Mouse (Mus musculus) embryonic facial prominence, embryonic 14.5 days (tissue): ENCODE measurements around the gene G0s2. TPM values are rescaled to one million over a fixed set of nuclear protein-coding genes. Genes with fewer than 3 reads are reported as not detected.
"Not testable (repeated sequence)": the region's sequence is repeated elsewhere in the genome, so short reads cannot be mapped to it uniquely, and the experiment has no call there.

Source experiments
- ATAC-seq: fragments of 200-750 bp; cut with Nextera tagmentation; 2 replicates; pipeline ENCODE4 v1.8.0; 2017; ENCODE audit warnings: low read depth, moderate number of reproducible peaks, moderate TSS enrichment
- DNase-seq: peaks from one replicate; pipeline ENCODE4 v3.0.0-alpha.2; 2015; ENCODE audit warnings: low spot score
- H3K27ac ChIP-seq: fragments of 300-500 bp; sonication (generic); replicated peaks from 2 replicates; pipeline ENCODE4 v1.5.1; 2014; ENCODE audit warnings: low read depth, mild to moderate bottlenecking, low read length, moderate library complexity
- H3K27me3 ChIP-seq: fragments of 300-500 bp; sonication (generic); replicated peaks from 2 replicates; pipeline ENCODE4 v1.6.1; 2014; ENCODE audit warnings: low read length; ENCODE audit not compliant: control insufficient read depth, insufficient read depth
- H3K36me3 ChIP-seq: fragments of 300-500 bp; sonication (generic); 2 replicates; pipeline ENCODE4 v1.6.1; 2014; ENCODE audit warnings: low read length, mixed read lengths; ENCODE audit not compliant: control insufficient read depth, insufficient read depth
- H3K4me1 ChIP-seq: fragments of 300-500 bp; sonication (generic); 2 replicates; pipeline ENCODE4 v1.6.1; 2014; ENCODE audit warnings: antibody characterized with exemption, low read length; ENCODE audit not compliant: control insufficient read depth, insufficient read depth
- H3K4me2 ChIP-seq: fragments of 300-500 bp; sonication (generic); 2 replicates; pipeline ENCODE4 v1.6.1; 2014; ENCODE audit warnings: low read depth, mild to moderate bottlenecking, low read length, moderate library complexity, mixed read lengths
- H3K4me3 ChIP-seq: fragments of 300-500 bp; sonication (generic); 2 replicates; pipeline ENCODE4 v1.5.1; 2014; ENCODE audit warnings: low read depth, mild to moderate bottlenecking, low read length
- H3K9ac ChIP-seq: fragments of 300-500 bp; sonication (generic); 2 replicates; pipeline ENCODE4 v1.6.1; 2014; ENCODE audit warnings: low read depth, mild to moderate bottlenecking, low read length, moderate library complexity, mixed read lengths
- H3K9me3 ChIP-seq: fragments of 300-500 bp; sonication (generic); 2 replicates; pipeline ENCODE4 v1.6.1; 2016; ENCODE audit warnings: low read length; ENCODE audit not compliant: control insufficient read depth
- WGBS: fragments of 180-500 bp; shearing (Covaris S2); extraction: QIAGEN DNeasy Blood & Tissue Kit; methylation state at CpG from one replicate; pipeline ENCODE4 v1.1.7; 2014; 5-methylcytosine and 5-hydroxymethylcytosine counted together
- polyA plus RNA-seq: library from polyadenylated mRNA; unstranded; fragments of >200 nt; fragmentation: Nextera tagmentation; extraction: Ambion mirVana; gene quantifications from 2 replicates; pipeline ENCODE4 v1.2.1, GENCODE M21; 2014

G0s2 gene
- polyA plus RNA-seq, 1 experiment from 2014 or later: 57.8 TPM

DNA sequence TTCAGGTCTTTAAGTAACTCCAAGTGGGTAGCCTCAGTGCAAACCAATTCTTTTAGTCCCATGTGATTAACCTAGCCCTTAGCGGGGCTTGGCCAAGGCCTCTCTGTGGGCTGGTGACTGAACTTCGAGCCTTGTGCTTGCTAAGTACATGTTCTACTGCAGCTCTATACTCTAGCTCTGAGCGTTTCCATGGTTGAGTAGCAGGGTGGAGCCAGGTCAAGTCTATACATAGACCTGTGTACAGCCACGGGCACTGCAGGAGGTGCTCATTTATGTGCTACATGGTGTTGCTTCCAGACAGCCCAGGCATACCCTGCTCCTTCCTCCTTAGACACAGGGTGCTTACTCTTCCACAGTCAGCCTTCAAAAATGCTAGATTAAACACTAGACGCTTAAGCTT, 22.9 kb upstream of the G0s2 start:
- H3K27ac ChIP-seq: no peak overlapping the region
- no peaks in the 10 kb centered on the region for H3K9me3 ChIP-seq
- no peak overlapping the region for H3K4me3 ChIP-seq
- 80% methylated on average over 5 of the region's 5 CpGs for WGBS
- no peaks in the 10 kb centered on the region for H3K27me3 ChIP-seq
- H3K4me1 ChIP-seq: no peaks in the 10 kb centered on the region
- ATAC-seq (no peak), DNase-seq (no peak)
- no peaks in the 10 kb centered on the region for H3K36me3 ChIP-seq
- H3K9ac ChIP-seq: no peak overlapping the region
- H3K4me2 ChIP-seq: no peak overlapping the region

DNA sequence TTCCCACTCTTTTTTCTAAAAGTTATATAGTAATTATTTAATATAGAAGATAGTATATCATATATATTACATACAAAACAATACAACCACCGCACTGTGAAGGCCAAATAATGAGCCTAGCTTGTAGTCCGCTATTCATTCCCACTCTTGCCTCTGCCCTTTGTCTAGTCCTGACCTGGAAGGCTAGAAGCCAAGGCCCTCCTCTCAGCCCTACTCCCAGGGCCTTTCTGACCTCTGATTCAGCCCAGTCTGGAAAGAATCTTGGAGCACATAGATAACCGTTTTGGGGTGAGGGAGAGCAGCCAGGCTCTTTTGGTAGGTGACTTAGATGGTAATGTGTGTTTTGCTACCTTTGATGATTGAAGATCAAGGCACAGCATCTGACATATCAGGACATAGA, 20.9 kb upstream of the G0s2 start:
- H3K4me3 ChIP-seq: no peak overlapping the region
- no peaks in the 10 kb centered on the region for H3K36me3 ChIP-seq
- DNase-seq: no peak
- H3K27ac ChIP-seq: no peak overlapping the region
- H3K27me3 ChIP-seq: no peaks in the 10 kb centered on the region
- no peaks in the 10 kb centered on the region for H3K4me1 ChIP-seq
- H3K9me3 ChIP-seq: no peaks in the 10 kb centered on the region
- no peak for ATAC-seq
- H3K4me2 ChIP-seq: no peak overlapping the region
- WGBS: 73% methylated on average over 3 of the region's 3 CpGs
- no peak overlapping the region for H3K9ac ChIP-seq

- H3K4me3 ChIP-seq: no peak overlapping the region
- no peaks in the 10 kb centered on the region for H3K9me3 ChIP-seq
- no peak for DNase-seq
- H3K9ac ChIP-seq: no peak overlapping the region
- H3K36me3 ChIP-seq: no peaks in the 10 kb centered on the region
- no peak overlapping the region for H3K4me2 ChIP-seq
- no peak overlapping the region for H3K27ac ChIP-seq
- 60% methylated on average over 2 of the region's 2 CpGs for WGBS
- H3K27me3 ChIP-seq: no peaks in the 10 kb centered on the region
- no peaks in the 10 kb centered on the region for H3K4me1 ChIP-seq
- ATAC-seq: no peak
Observed at GRCm38 (mm10) chr1:193293039-193293438, 20.0 kb upstream of the G0s2 start.

DNA sequence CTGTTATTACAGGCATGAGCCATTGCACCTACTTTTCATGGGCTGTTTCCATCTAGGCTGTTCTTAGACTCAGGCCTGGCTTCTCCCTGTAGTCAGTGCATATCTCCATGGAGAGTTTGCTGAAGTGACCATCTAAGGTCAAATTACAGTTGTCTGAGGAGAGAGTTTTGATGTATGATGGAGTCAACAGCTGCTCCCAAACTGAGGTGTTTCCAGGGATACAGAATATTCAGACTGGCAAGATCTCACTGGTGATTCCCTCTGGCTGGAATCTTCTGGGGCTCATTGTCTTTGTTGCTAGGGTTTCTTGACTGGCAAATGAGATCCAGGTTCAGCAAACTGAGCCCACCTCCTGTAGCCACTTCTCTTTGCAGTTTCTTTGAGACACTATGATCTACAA, 17.7 kb upstream of the G0s2 start:
- Histone ChIP-seq H3K27me3 (no peaks in the 10 kb centered on the region), H3K4me3 (no peak overlapping the region), H3K4me1 (no peaks in the 10 kb centered on the region), H3K4me2 (no peak overlapping the region), H3K9me3 (no peaks in the 10 kb centered on the region), H3K36me3 (no peaks in the 10 kb centered on the region), H3K27ac (no peak overlapping the region), H3K9ac (no peak overlapping the region)
- DNase-seq: no peak
- no peak for ATAC-seq

DNA sequence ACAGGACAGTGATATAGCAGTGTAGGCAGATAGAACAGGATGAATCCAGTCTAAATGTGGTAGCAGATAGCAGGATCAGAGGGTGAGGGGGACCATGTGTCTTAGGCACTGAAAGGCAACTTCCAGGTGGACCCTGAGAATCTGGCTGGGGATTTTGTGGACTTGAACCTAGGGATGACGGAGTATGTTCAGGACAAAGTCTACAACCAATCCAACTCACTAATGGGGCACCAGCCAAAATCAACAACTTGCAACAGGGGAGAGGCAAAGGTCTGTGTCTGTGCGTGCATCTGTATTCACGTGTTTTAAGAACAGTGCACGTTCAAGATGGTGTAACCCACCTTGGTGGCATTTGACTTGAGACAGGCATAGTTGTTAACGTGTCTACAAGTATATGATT, 16.9 kb upstream of the G0s2 start:
- H3K27ac ChIP-seq: no peak overlapping the region
- DNase-seq (no peak), ATAC-seq (no peak)
- 79% methylated on average over 5 of the region's 5 CpGs for WGBS
- H3K27me3 ChIP-seq: no peaks in the 10 kb centered on the region
- no peak overlapping the region for H3K4me3 ChIP-seq
- no peaks in the 10 kb centered on the region for H3K36me3 ChIP-seq
- H3K9ac ChIP-seq: no peak overlapping the region
- no peaks in the 10 kb centered on the region for H3K9me3 ChIP-seq
- no peaks in the 10 kb centered on the region for H3K4me1 ChIP-seq
- no peak overlapping the region for H3K4me2 ChIP-seq

- Histone ChIP-seq H3K36me3 (no peaks in the 10 kb centered on the region), H3K4me3 (no peak overlapping the region), H3K4me1 (no peaks in the 10 kb centered on the region), H3K4me2 (no peak overlapping the region), H3K27me3 (no peaks in the 10 kb centered on the region), H3K9ac (no peak overlapping the region), H3K9me3 (no peaks in the 10 kb centered on the region), H3K27ac (no peak overlapping the region)
- DNase-seq (no peak), ATAC-seq (no peak)
- 92% methylated on average over 3 of the region's 3 CpGs for WGBS
Observed at GRCm38 (mm10) chr1:193289076-193289475, 16.1 kb upstream of the G0s2 start.

DNA sequence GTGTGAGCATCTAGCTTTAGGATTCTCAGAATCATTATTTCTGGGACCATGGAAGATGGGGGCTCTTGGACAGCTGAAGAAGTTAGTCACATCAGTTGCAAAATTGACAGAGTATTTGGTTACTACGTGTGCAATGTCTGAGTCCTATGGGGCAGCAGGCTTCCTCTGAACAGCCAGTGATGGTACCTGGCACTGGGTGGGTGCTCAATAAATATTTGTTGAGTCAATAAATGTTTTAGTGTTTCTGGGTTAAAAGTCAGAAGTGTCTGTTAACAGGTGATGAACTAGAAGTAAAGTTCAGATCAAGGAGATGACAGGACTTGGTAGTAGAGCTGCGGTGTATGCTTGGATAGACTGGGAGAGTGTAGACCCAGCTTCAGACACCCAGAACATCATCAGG, 14.6 kb upstream of the G0s2 start:
- Histone ChIP-seq H3K4me1 (no peaks in the 10 kb centered on the region), H3K27ac (no peak overlapping the region), H3K4me2 (no peak overlapping the region), H3K9ac (no peak overlapping the region), H3K36me3 (no peaks in the 10 kb centered on the region), H3K27me3 (no peaks in the 10 kb centered on the region), H3K4me3 (no peak overlapping the region), H3K9me3 (no peaks in the 10 kb centered on the region)
- no peak for ATAC-seq
- no peak for DNase-seq
- WGBS: 90% methylated on average over 2 of the region's 2 CpGs

- not testable (repeated sequence) for H3K4me1 ChIP-seq, H3K9ac ChIP-seq, H3K4me2 ChIP-seq, H3K4me3 ChIP-seq, ATAC-seq, H3K27me3 ChIP-seq, H3K36me3 ChIP-seq, DNase-seq, H3K9me3 ChIP-seq, H3K27ac ChIP-seq
- WGBS: 83% methylated on average over 3 of the region's 3 CpGs
Observed at GRCm38 (mm10) chr1:193285766-193286325, 12.8 kb upstream of the G0s2 start.

- H3K9me3 ChIP-seq: no peaks in the 10 kb centered on the region
- no peaks in the 10 kb centered on the region for H3K4me1 ChIP-seq
- H3K27ac ChIP-seq: no peak overlapping the region
- H3K4me3 ChIP-seq: no peak overlapping the region
- no peaks in the 10 kb centered on the region for H3K27me3 ChIP-seq
- ATAC-seq (no peak), DNase-seq (no peak)
- H3K4me2 ChIP-seq: no peak overlapping the region
- H3K9ac ChIP-seq: no peak overlapping the region
- no peaks in the 10 kb centered on the region for H3K36me3 ChIP-seq
- 77% methylated on average over 7 of the region's 7 CpGs for WGBS
Observed at GRCm38 (mm10) chr1:193284228-193284779, 11.3 kb upstream of the G0s2 start.
